Mouse (Mus musculus) hindbrain, embryonic 16.5 days (tissue): ENCODE measurements around the gene Tmem131. TPM values are rescaled to one million over a fixed set of nuclear protein-coding genes. Genes with fewer than 3 reads are reported as not detected.

Experiments
- ATAC-seq: fragments of 200-750 bp; cut with Nextera tagmentation; 2 replicates; pipeline ENCODE4 v1.8.0; 2017; ENCODE audit warnings: moderate TSS enrichment, moderate library complexity
- H3K27ac ChIP-seq: fragments of 300-500 bp; sonication (generic); 2 replicates; pipeline ENCODE4 v1.5.1; 2014; ENCODE audit warnings: low read depth, mild to moderate bottlenecking, control low read depth, low read length, moderate library complexity
- H3K27me3 ChIP-seq: fragments of 300-500 bp; sonication (generic); replicated peaks from 2 replicates; pipeline ENCODE4 v1.6.1; 2014; ENCODE audit warnings: low read length; ENCODE audit not compliant: control insufficient read depth, insufficient read depth
- H3K36me3 ChIP-seq: fragments of 300-500 bp; sonication (generic); 2 replicates; pipeline ENCODE4 v1.6.1; 2014; ENCODE audit warnings: mild to moderate bottlenecking, low read length, moderate library complexity, mixed read lengths; ENCODE audit not compliant: control insufficient read depth, insufficient read depth
- H3K4me1 ChIP-seq: fragments of 300-500 bp; sonication (generic); 2 replicates; pipeline ENCODE4 v1.6.1; 2014; ENCODE audit warnings: low read depth, low read length; ENCODE audit not compliant: control insufficient read depth, insufficient read depth
- H3K4me2 ChIP-seq: fragments of 300-500 bp; sonication (generic); 2 replicates; pipeline ENCODE4 v1.6.1; 2014; ENCODE audit warnings: mild to moderate bottlenecking, low read length, control low read depth, moderate library complexity
- H3K4me3 ChIP-seq: fragments of 300-500 bp; sonication (generic); 2 replicates; pipeline ENCODE4 v1.5.1; 2014; ENCODE audit warnings: mild to moderate bottlenecking, low read length, control low read depth, moderate library complexity
- H3K9ac ChIP-seq: fragments of 300-500 bp; sonication (generic); 2 replicates; pipeline ENCODE4 v1.6.1; 2014; ENCODE audit warnings: low read depth, mild to moderate bottlenecking, control low read depth, low read length, moderate library complexity
- H3K9me3 ChIP-seq: fragments of 300-500 bp; sonication (generic); 2 replicates; pipeline ENCODE4 v1.6.1; 2014; ENCODE audit warnings: mild to moderate bottlenecking, low read length, moderate library complexity; ENCODE audit not compliant: control insufficient read depth
- WGBS: fragments of 180-500 bp; shearing (Covaris S2); extraction: QIAGEN DNeasy Blood & Tissue Kit; methylation state at CpG from one replicate; pipeline ENCODE4 v1.1.7; 2014; 5-methylcytosine and 5-hydroxymethylcytosine counted together
- polyA plus RNA-seq: library from polyadenylated mRNA; unstranded; fragments of >200 nt; fragmentation: Nextera tagmentation; extraction: Ambion mirVana; gene quantifications from 2 replicates; pipeline ENCODE4 v1.2.1, GENCODE M21; 2015

Tmem131 gene
- polyA plus RNA-seq, 1 experiment from 2014 or later: 10.0 TPM

GRCm38 (mm10) chr1:36889016-36889415, 54.5 kb downstream of the Tmem131 start:
- no peaks in the 10 kb centered on the region for H3K9me3 ChIP-seq
- H3K4me1 ChIP-seq: no peaks in the 10 kb centered on the region; the same call in none of the 2 replicates
- H3K27ac ChIP-seq: no peak overlapping the region
- no peak overlapping the region for H3K4me3 ChIP-seq
- no peaks in the 10 kb centered on the region for H3K36me3 ChIP-seq
- no peak overlapping the region for H3K9ac ChIP-seq
- ATAC-seq: no peak
- H3K4me2 ChIP-seq: no peak overlapping the region
- no peaks in the 10 kb centered on the region for H3K27me3 ChIP-seq
- 80% methylated on average over 5 of the region's 5 CpGs for WGBS

DNA sequence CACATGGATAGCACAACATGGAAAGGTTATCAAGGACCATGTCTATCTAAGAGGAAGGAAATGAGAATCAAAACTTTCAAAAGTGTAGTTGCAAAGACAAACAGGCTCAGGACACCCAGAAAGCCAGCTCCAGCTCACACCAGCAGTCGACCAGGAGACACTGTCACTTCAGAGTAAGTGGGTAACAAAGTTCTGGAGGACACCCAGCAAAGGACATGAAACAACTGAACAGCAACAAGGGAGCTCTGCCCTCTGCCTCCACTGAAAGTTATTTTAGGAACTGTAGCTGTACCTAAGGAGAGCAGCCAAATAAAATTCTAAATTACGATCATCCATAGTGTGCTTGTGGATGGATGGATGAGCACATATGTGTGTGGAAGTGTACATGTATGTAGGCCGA, 56.3 kb downstream of the Tmem131 start:
- 93% methylated on average over 3 of the region's 3 CpGs for WGBS

DNA sequence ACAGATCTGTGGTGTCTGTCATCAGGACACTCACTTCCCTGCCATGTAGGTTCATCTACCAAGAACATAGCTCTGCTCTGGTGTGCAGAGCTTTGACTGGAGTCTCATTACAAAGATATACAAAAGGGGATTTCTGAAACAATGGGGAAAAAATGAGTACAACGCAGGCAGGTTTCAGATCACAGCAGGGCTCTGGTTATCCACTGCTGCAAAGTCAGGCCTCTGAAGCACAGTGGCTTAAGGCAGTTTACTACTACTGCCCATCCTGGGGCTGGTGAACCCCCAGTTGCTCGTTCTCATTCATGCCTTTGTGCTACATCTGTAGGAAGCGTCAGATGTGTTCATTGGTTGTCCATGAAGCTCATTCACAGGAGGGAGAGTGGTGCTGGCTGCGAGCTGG, 57.0 kb downstream of the Tmem131 start:
- no peak overlapping the region for H3K4me2 ChIP-seq
- H3K27ac ChIP-seq: no peak overlapping the region
- H3K4me1 ChIP-seq: no peaks in the 10 kb centered on the region; the same call in none of the 2 replicates
- no peak for ATAC-seq
- 78% methylated on average over 4 of the region's 4 CpGs for WGBS
- H3K36me3 ChIP-seq: no peaks in the 10 kb centered on the region
- H3K4me3 ChIP-seq: no peak overlapping the region
- H3K27me3 ChIP-seq: no peaks in the 10 kb centered on the region
- H3K9ac ChIP-seq: no peak overlapping the region
- H3K9me3 ChIP-seq: no peaks in the 10 kb centered on the region

More for the DNA sequence above, 56.3 kb downstream of the Tmem131 start:
- no peaks in the 10 kb centered on the region for H3K27me3 ChIP-seq
- H3K9ac ChIP-seq: no peak overlapping the region
- ATAC-seq: no peak
- no peaks in the 10 kb centered on the region; the same call in none of the 2 replicates for H3K4me1 ChIP-seq
- no peaks in the 10 kb centered on the region for H3K9me3 ChIP-seq
- H3K27ac ChIP-seq: no peak overlapping the region
- no peak overlapping the region for H3K4me2 ChIP-seq
- H3K36me3 ChIP-seq: no peaks in the 10 kb centered on the region
- no peak overlapping the region for H3K4me3 ChIP-seq

GRCm38 (mm10) chr1:36884536-36884935, 58.9 kb downstream of the Tmem131 start:
- Histone ChIP-seq H3K4me2 (no peak overlapping the region), H3K9me3 (no peaks in the 10 kb centered on the region), H3K27me3 (no peaks in the 10 kb centered on the region), H3K9ac (no peak overlapping the region), H3K4me1 (no peaks in the 10 kb centered on the region; the same call in 1 of the 2 replicates), H3K36me3 (peaks cover 3% of the 10 kb centered on the region; the same call in 1 of the 2 replicates), H3K4me3 (no peak overlapping the region), H3K27ac (no peak overlapping the region)
- no peak for ATAC-seq
- WGBS: 69% methylated on average over 3 of the region's 3 CpGs

GRCm38 (mm10) chr1:36883805-36884204, 59.7 kb downstream of the Tmem131 start:
- Histone ChIP-seq H3K27ac (no peak overlapping the region), H3K9me3 (no peaks in the 10 kb centered on the region), H3K4me3 (no peak overlapping the region), H3K4me1 (no peaks in the 10 kb centered on the region; the same call in 1 of the 2 replicates), H3K27me3 (no peaks in the 10 kb centered on the region), H3K4me2 (no peak overlapping the region), H3K36me3 (peaks cover 3% of the 10 kb centered on the region; the same call in 1 of the 2 replicates), H3K9ac (no peak overlapping the region)
- 69% methylated on average over 2 of the region's 2 CpGs for WGBS
- no peak for ATAC-seq

GRCm38 (mm10) chr1:36879154-36879553, 64.3 kb downstream of the Tmem131 start:
- Histone ChIP-seq H3K4me3 (no peak overlapping the region), H3K9me3 (no peaks in the 10 kb centered on the region), H3K27ac (no peak overlapping the region), H3K4me2 (no peak overlapping the region), H3K36me3 (peaks cover 3% of the 10 kb centered on the region; the same call in 1 of the 2 replicates), H3K9ac (no peak overlapping the region), H3K27me3 (no peaks in the 10 kb centered on the region), H3K4me1 (no peaks in the 10 kb centered on the region)
- ATAC-seq: no peak
- 48% methylated on average over 1 of the region's 1 CpGs for WGBS

- no peak overlapping the region for H3K9ac ChIP-seq
- ATAC-seq: no peak
- H3K4me3 ChIP-seq: no peak overlapping the region
- H3K27ac ChIP-seq: no peak overlapping the region
- no peaks in the 10 kb centered on the region for H3K27me3 ChIP-seq
- no peaks in the 10 kb centered on the region for H3K4me1 ChIP-seq
- no peaks in the 10 kb centered on the region for H3K9me3 ChIP-seq
- 80% methylated on average over 1 of the region's 1 CpGs for WGBS
- no peak overlapping the region for H3K4me2 ChIP-seq
- H3K36me3 ChIP-seq: peaks cover 3% of the 10 kb centered on the region; the same call in 1 of the 2 replicates
Measured at GRCm38 (mm10) chr1:36877126-36877525, 66.3 kb downstream of the Tmem131 start.

DNA sequence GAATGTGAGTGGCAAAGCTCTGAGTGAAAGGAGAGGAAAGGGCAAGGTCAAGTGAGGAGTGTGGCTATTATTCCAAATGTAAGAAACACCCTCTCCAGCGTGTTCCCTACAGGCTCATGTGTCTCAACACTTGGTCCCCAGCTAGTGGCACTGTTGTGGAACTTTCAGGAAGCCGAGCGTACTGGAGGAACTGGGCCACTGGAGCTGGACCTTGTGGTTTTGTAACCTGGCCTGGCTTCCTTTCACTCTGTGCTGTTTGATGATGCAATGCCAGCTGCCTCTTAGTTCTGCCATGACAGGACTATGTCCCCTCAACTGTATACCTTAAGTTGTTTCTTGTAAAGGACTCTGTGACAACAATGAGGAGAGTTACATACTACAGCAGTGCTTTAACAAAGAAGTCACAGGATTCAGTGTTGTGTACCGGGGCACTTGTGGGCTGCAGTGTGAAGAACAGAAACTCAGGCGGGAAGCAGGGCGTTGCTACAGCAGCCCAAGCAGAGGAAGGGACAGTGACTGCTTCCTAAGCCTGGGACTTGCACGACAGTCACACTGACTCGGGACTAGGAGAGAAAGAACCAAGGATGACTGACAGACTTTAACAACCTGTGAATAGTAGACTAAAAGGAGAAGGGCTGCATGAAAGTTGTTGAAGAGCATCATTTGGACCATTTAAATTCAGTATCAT, 68.4 kb downstream of the Tmem131 start:
- H3K4me1 ChIP-seq: no peaks in the 10 kb centered on the region
- 77% methylated on average over 8 of the region's 8 CpGs for WGBS
- no peak overlapping the region for H3K27ac ChIP-seq
- no peak for ATAC-seq
- H3K9ac ChIP-seq: no peak overlapping the region
- no peaks in the 10 kb centered on the region for H3K27me3 ChIP-seq
- H3K4me2 ChIP-seq: no peak overlapping the region
- H3K4me3 ChIP-seq: no peak overlapping the region
- peaks cover 2% of the 10 kb centered on the region; the same call in 1 of the 2 replicates for H3K36me3 ChIP-seq
- no peaks in the 10 kb centered on the region for H3K9me3 ChIP-seq

DNA sequence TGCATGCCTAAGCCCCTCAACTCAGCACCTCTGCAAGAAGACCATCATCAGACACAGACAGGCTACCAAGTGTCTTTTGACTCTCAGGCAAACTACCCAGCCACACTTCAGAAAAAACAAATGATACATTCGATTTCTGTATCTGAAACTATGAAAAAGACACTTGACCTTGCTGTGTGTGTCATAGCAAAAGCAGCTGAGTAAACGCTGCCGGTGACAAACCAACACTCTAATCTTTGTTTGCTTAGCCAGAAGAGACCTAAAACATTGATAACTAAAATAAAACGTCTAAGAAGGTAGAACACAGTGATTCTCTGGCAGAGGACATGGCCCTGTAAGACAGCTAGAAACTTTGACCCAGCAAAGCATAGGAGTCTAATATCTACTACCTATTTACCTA, 72.2 kb downstream of the Tmem131 start:
- Histone ChIP-seq H3K4me3 (no peak overlapping the region), H3K9ac (no peak overlapping the region), H3K4me2 (no peak overlapping the region), H3K9me3 (no peaks in the 10 kb centered on the region), H3K27ac (no peak overlapping the region), H3K36me3 (peaks cover 2% of the 10 kb centered on the region; the same call in 1 of the 2 replicates), H3K27me3 (no peaks in the 10 kb centered on the region), H3K4me1 (no peaks in the 10 kb centered on the region)
- WGBS: 84% methylated on average over 4 of the region's 4 CpGs
- ATAC-seq: no peak
